Mouse (Mus musculus): ENCODE results near the gene Serpina6. TPM values are rescaled to one million over a fixed set of nuclear protein-coding genes. Genes with fewer than 3 reads are reported as not detected.

The Serpina6 gene
- total and polyA plus RNA-seq, 3 experiments = not detected

- Histone ChIP-seq H3K36me3 (replicated peaks) (no peaks in the 10 kb centered on the region), H3K27me3 (ENCODE audit: insufficient read depth, low read length) (no peaks in the 10 kb centered on the region), H3K4me1 (ENCODE audit: insufficient read depth, low read depth, low read length) (no peaks in the 10 kb centered on the region; the same call in 1 of the 2 replicates), H3K9me3 (replicated peaks) (peaks cover 51% of the 10 kb centered on the region), H3K4me3 (ENCODE audit: low read depth, low read length) (no peak overlapping the region)
- TF ChIP-seq TAL1 (conservative IDR thresholded peaks at IDR 0.05; ENCODE audit: low read depth, low read length) = no peak
- TF ChIP-seq GATA2 (IDR thresholded peaks at IDR 0.05; ENCODE audit: borderline replicate concordance, low read depth, low read length) = no peak
- TF ChIP-seq POLR2AphosphoS5 (IDR thresholded peaks at IDR 0.05; ENCODE audit: insufficient replicate concordance, low read depth, low read length) = no peak
- DNase-seq (ENCODE audit: low spot score) (no peak), ATAC-seq (ENCODE audit: extremely low read depth, insufficient number of reproducible peaks, low FRiP score, poor library complexity, severe bottlenecking) (no peak)
Measured at GRCm38 (mm10) chr12:103644601-103645000, 12.4 kb downstream of the Serpina6 start.

DNA sequence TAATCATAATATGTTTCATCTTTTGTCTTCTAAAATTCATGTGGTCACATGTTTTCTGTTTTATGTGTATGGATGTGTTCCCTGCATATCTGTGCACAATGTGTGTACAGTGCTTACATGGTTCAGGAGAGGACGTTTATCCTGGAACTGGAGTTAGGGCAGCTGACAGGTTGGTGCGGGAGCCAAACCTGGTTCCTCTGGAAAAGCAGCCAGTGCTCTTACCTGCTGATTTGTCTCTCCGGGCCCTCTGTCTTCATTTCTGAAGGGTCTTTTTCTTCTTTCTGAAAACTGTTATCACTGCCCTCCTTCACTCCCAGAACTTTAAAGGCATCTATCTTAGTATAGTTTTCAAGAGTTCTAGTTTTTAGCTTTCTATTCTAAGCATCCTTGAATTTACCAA lies 13.2 kb downstream of the Serpina6 start:
- no peak for ATAC-seq (ENCODE audit: extremely low read depth, insufficient number of reproducible peaks, low FRiP score, poor library complexity, severe bottlenecking)
- no peak for TF ChIP-seq TAL1 (conservative IDR thresholded peaks at IDR 0.05; ENCODE audit: low read depth, low read length)
- TF ChIP-seq POLR2AphosphoS5 (IDR thresholded peaks at IDR 0.05; ENCODE audit: insufficient replicate concordance, low read depth, low read length) = no peak
- TF ChIP-seq CTCF (IDR thresholded peaks at IDR 0.05; ENCODE audit: low read depth, low read length) = no peak
- TF ChIP-seq GATA2 (IDR thresholded peaks at IDR 0.05; ENCODE audit: borderline replicate concordance, low read depth, low read length) = no peak
- TF ChIP-seq GATA1 (IDR thresholded peaks at IDR 0.05; ENCODE audit: borderline replicate concordance, low read length) = no peak
- Histone ChIP-seq H3K27me3 (ENCODE audit: insufficient read depth, low read length) (no peaks in the 10 kb centered on the region), H3K4me1 (ENCODE audit: insufficient read depth, low read depth, low read length) (no peaks in the 10 kb centered on the region; the same call in 1 of the 2 replicates), H3K36me3 (replicated peaks) (no peaks in the 10 kb centered on the region), H3K4me3 (ENCODE audit: low read depth, low read length) (no peak overlapping the region), H3K9me3 (replicated peaks) (peaks cover 55% of the 10 kb centered on the region)
- no peak for DNase-seq (ENCODE audit: low spot score)

- TF ChIP-seq GATA2 (IDR thresholded peaks at IDR 0.05; ENCODE audit: borderline replicate concordance, low read depth, low read length) (no peak), CTCF (IDR thresholded peaks at IDR 0.05; ENCODE audit: low read depth, low read length) (peak; percentile 66)
- Histone ChIP-seq H3K9me3 (replicated peaks) (peaks cover 52% of the 10 kb centered on the region), H3K27me3 (ENCODE audit: insufficient read depth, low read length) (no peaks in the 10 kb centered on the region), H3K36me3 (replicated peaks) (no peaks in the 10 kb centered on the region), H3K4me1 (ENCODE audit: insufficient read depth, low read depth, low read length) (no peaks in the 10 kb centered on the region; the same call in 1 of the 2 replicates), H3K4me3 (ENCODE audit: low read depth, low read length) (no peak overlapping the region)
- DNase-seq (ENCODE audit: low spot score) (no peak), ATAC-seq (ENCODE audit: extremely low read depth, insufficient number of reproducible peaks, low FRiP score, poor library complexity, severe bottlenecking) (no peak)
Measured at GRCm38 (mm10) chr12:103643336-103643735, 13.7 kb downstream of the Serpina6 start.

DNA sequence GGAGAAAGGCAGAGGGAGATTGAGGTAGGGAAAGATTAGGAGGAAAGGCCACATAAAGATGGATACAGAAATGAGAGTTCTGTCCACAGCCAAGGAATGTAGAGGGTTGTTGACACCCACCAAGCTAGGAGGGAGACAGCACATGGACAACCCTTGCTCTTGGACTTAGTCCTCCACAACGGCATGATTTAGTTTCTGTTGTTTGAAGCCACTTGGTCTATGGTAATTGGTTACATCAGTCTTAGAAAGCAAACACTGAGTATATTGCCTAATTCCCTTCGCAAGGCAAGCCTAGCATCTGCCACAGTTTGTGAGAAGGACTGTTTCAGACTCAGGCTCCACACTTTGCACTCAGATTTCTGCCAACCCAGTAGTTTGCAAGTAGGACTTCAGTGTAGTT lies 21.2 kb downstream of the Serpina6 start:
- DNase-seq (ENCODE audit: low spot score) (no peak), ATAC-seq (ENCODE audit: extremely low read depth, insufficient number of reproducible peaks, low FRiP score, poor library complexity, severe bottlenecking) (no peak)
- Histone ChIP-seq H3K4me1 (ENCODE audit: insufficient read depth, low read depth, low read length) (no peaks in the 10 kb centered on the region; the same call in 1 of the 2 replicates), H3K36me3 (replicated peaks) (no peaks in the 10 kb centered on the region), H3K4me3 (ENCODE audit: low read depth, low read length) (no peak overlapping the region), H3K27me3 (ENCODE audit: insufficient read depth, low read length) (no peaks in the 10 kb centered on the region), H3K9me3 (replicated peaks) (peaks cover 50% of the 10 kb centered on the region)
- TF ChIP-seq CTCF (IDR thresholded peaks at IDR 0.05; ENCODE audit: low read depth, low read length) (no peak), GATA2 (IDR thresholded peaks at IDR 0.05; ENCODE audit: borderline replicate concordance, low read depth, low read length) (no peak), TAL1 (conservative IDR thresholded peaks at IDR 0.05; ENCODE audit: low read depth, low read length) (no peak), POLR2AphosphoS5 (IDR thresholded peaks at IDR 0.05; ENCODE audit: insufficient replicate concordance, low read depth, low read length) (no peak), GATA1 (IDR thresholded peaks at IDR 0.05; ENCODE audit: borderline replicate concordance, low read length) (no peak)

DNA sequence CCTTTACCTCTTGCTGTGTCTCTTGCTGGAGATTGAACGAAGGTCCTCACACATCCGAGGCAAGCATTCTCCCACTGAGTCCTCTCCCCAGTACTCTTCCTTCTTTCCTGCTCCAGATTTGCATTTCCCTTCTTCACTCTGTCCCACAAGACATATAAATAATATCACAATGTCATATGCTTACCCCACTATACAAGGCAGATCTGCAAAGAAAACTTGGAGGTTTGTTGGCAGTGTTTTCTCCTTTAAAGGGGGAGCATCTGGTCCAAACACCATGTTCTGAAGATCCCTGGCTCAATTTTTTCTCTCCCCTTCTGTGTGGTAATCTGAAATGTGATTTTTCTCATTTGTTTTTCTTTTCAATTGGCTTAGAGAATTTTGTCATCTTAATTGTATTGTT lies 22.6 kb downstream of the Serpina6 start:
- Histone ChIP-seq H3K27me3 (ENCODE audit: insufficient read depth, low read length) (no peaks in the 10 kb centered on the region), H3K4me3 (ENCODE audit: low read depth, low read length) (no peak overlapping the region), H3K4me1 (ENCODE audit: insufficient read depth, low read depth, low read length) (no peaks in the 10 kb centered on the region), H3K9me3 (replicated peaks) (peaks cover 52% of the 10 kb centered on the region), H3K36me3 (replicated peaks) (no peaks in the 10 kb centered on the region)
- no peak for ATAC-seq (ENCODE audit: extremely low read depth, insufficient number of reproducible peaks, low FRiP score, poor library complexity, severe bottlenecking)
- TF ChIP-seq POLR2AphosphoS5 (IDR thresholded peaks at IDR 0.05; ENCODE audit: insufficient replicate concordance, low read depth, low read length) = no peak
- no peak for TF ChIP-seq GATA2 (IDR thresholded peaks at IDR 0.05; ENCODE audit: borderline replicate concordance, low read depth, low read length)
- no peak for TF ChIP-seq GATA1 (IDR thresholded peaks at IDR 0.05; ENCODE audit: borderline replicate concordance, low read length)
- TF ChIP-seq TAL1 (conservative IDR thresholded peaks at IDR 0.05; ENCODE audit: low read depth, low read length) = no peak
- no peak for TF ChIP-seq CTCF (IDR thresholded peaks at IDR 0.05; ENCODE audit: low read depth, low read length)
- no peak for DNase-seq (ENCODE audit: low spot score)

- no peak for DNase-seq (ENCODE audit: low spot score)
Measured at GRCm38 (mm10) chr12:103631203-103631612, 25.8 kb downstream of the Serpina6 start, which contains the start of gene Serpina10. TSS of gene Serpina10 (minus strand) at chr12:103631444.

More at GRCm38 (mm10) chr12:103631203-103631612, 25.8 kb downstream of the Serpina6 start, which contains the start of gene Serpina10:
- peaks cover 71% of the 10 kb centered on the region for H3K9me3 ChIP-seq (replicated peaks)
- TF ChIP-seq TAL1 (conservative IDR thresholded peaks at IDR 0.05; ENCODE audit: low read depth, low read length) (no peak), GATA2 (IDR thresholded peaks at IDR 0.05; ENCODE audit: borderline replicate concordance, low read depth, low read length) (no peak), GATA1 (IDR thresholded peaks at IDR 0.05; ENCODE audit: borderline replicate concordance, low read length) (no peak), POLR2AphosphoS5 (IDR thresholded peaks at IDR 0.05; ENCODE audit: insufficient replicate concordance, low read depth, low read length) (no peak), CTCF (IDR thresholded peaks at IDR 0.05; ENCODE audit: low read depth, low read length) (no peak)
- H3K4me1 ChIP-seq (ENCODE audit: insufficient read depth, low read depth, low read length) = no peaks in the 10 kb centered on the region
- no peak within 1 kb of the TSS for H3K4me3 ChIP-seq (ENCODE audit: low read depth, low read length)
- H3K36me3 ChIP-seq (replicated peaks) = no peaks in the 10 kb centered on the region
- ATAC-seq (ENCODE audit: extremely low read depth, insufficient number of reproducible peaks, low FRiP score, poor library complexity, severe bottlenecking) = no peak
- H3K27me3 ChIP-seq (ENCODE audit: insufficient read depth, low read length) = no peaks in the 10 kb centered on the region

All from G1E (cell line).